14 mouse cellular contexts compared by ENCODE assay signal in genomic region chr5:122294219-122294735, GRCm38 (mm10). TPM values are rescaled to one million over a fixed set of nuclear protein-coding genes. Genes with fewer than 3 reads are reported as not detected.
DNase-seq lines count a peak whose midpoint lies in the region; ATAC-seq lines count a peak whose summit lies in the region.
"Had no signal": no experiment of that assay in that cellular context is flagged by ENCODE, and none has a peak within 500 bp of the region (broad histone marks: within the 10 kb centered on the region; RNA-seq: fewer than 3 reads in every experiment).

No protein-coding gene starts in this region.

- no peak overlapping the region for H3K9ac ChIP-seq in neural tube, embryonic 13.5 days
- H3K9ac ChIP-seq in neural tube, embryonic 15.5 days (replicated peaks): no peak overlapping the region
- H3K9ac ChIP-seq in forebrain, embryonic 16.5 days (replicated peaks; ENCODE audit: low read depth, low read length): no peak overlapping the region
- H3K9ac ChIP-seq: embryonic facial prominence, embryonic 13.5 days; hindbrain, embryonic 15.5 days; liver, embryonic 13.5 days; stomach, embryonic 15.5 days had no signal

- ATAC-seq in neural tube, embryonic 13.5 days (ENCODE audit: low read depth): no peak
- ATAC-seq in neural tube, embryonic 15.5 days (ENCODE audit: low FRiP score): no peak
- no peak for ATAC-seq in forebrain, embryonic 16.5 days

- H3K27ac ChIP-seq in heart, embryonic 10.5 days: 0 out of 2 replicates have a peak overlapping the region, but pooled peaks have one; percentile 5
- H3K27ac ChIP-seq in neural tube, embryonic 13.5 days (replicated peaks): peak overlapping the region; percentile 49
- no peak overlapping the region for H3K27ac ChIP-seq in neural tube, embryonic 15.5 days (replicated peaks)
- peak overlapping the region; percentile 4; the same call in 1 of the 2 replicates for H3K27ac ChIP-seq in forebrain, embryonic 16.5 days (ENCODE audit: low read length)
- H3K27ac ChIP-seq: embryonic facial prominence, embryonic 13.5 days; hindbrain, embryonic 15.5 days; liver, embryonic 13.5 days; stomach, embryonic 15.5 days had no signal

- H3K9me3 ChIP-seq in heart, embryonic 10.5 days: no peaks in the 10 kb centered on the region
- no peaks in the 10 kb centered on the region for H3K9me3 ChIP-seq in neural tube, embryonic 13.5 days
- H3K9me3 ChIP-seq in neural tube, embryonic 15.5 days (replicated peaks): no peaks in the 10 kb centered on the region
- H3K9me3 ChIP-seq in forebrain, embryonic 16.5 days (ENCODE audit: control insufficient read depth, low read length): no peaks in the 10 kb centered on the region
- H3K9me3 ChIP-seq: embryonic facial prominence, embryonic 13.5 days; hindbrain, embryonic 15.5 days; liver, embryonic 13.5 days; stomach, embryonic 15.5 days had no signal

- WGBS in heart, embryonic 10.5 days: 86% methylated on average over 3 of the region's 3 CpGs
- 40% methylated on average over 3 of the region's 3 CpGs for WGBS in neural tube, embryonic 13.5 days
- WGBS in neural tube, embryonic 15.5 days: 42% methylated on average over 3 of the region's 3 CpGs
- 50% methylated on average over 3 of the region's 3 CpGs for WGBS in forebrain, embryonic 16.5 days

- H3K4me2 ChIP-seq in neural tube, embryonic 13.5 days: no peak overlapping the region
- no peak overlapping the region for H3K4me2 ChIP-seq in neural tube, embryonic 15.5 days
- no peak overlapping the region for H3K4me2 ChIP-seq in forebrain, embryonic 16.5 days (ENCODE audit: low read length)
- H3K4me2 ChIP-seq: embryonic facial prominence, embryonic 13.5 days; hindbrain, embryonic 15.5 days; liver, embryonic 13.5 days; stomach, embryonic 15.5 days had no signal

- H3K36me3 ChIP-seq in heart, embryonic 10.5 days: peaks cover 8% of the 10 kb centered on the region
- peaks cover 7% of the 10 kb centered on the region; the same call in 1 of the 2 replicates for H3K36me3 ChIP-seq in neural tube, embryonic 13.5 days
- no peaks in the 10 kb centered on the region for H3K36me3 ChIP-seq in neural tube, embryonic 15.5 days
- H3K36me3 ChIP-seq in forebrain, embryonic 16.5 days (ENCODE audit: control insufficient read depth, insufficient read depth): no peaks in the 10 kb centered on the region
- H3K36me3 ChIP-seq: hindbrain, embryonic 15.5 days; stomach, embryonic 15.5 days had no signal

- H3K4me1 ChIP-seq in heart, embryonic 10.5 days: peaks cover 57% of the 10 kb centered on the region
- H3K4me1 ChIP-seq in neural tube, embryonic 13.5 days (replicated peaks): peaks cover 46% of the 10 kb centered on the region
- peaks cover 42% of the 10 kb centered on the region for H3K4me1 ChIP-seq in neural tube, embryonic 15.5 days
- peaks cover 15% of the 10 kb centered on the region for H3K4me1 ChIP-seq in forebrain, embryonic 16.5 days (replicated peaks; ENCODE audit: control insufficient read depth, insufficient read depth, low read length)
- H3K4me1 ChIP-seq: embryonic facial prominence, embryonic 13.5 days had no signal

- H3K4me3 ChIP-seq in heart, embryonic 10.5 days: no peak overlapping the region
- H3K4me3 ChIP-seq in neural tube, embryonic 13.5 days: no peak overlapping the region
- no peak overlapping the region for H3K4me3 ChIP-seq in neural tube, embryonic 15.5 days (replicated peaks)
- no peak overlapping the region for H3K4me3 ChIP-seq in forebrain, embryonic 16.5 days (replicated peaks; ENCODE audit: low read length)
- H3K4me3 ChIP-seq: embryonic facial prominence, embryonic 13.5 days; hindbrain, embryonic 15.5 days; liver, embryonic 13.5 days; stomach, embryonic 15.5 days had no signal

- no peak for DNase-seq in heart, embryonic 10.5 days (ENCODE audit: low spot score)
- DNase-seq in heart, postnatal 14 days: no peak
- DNase-seq in thymus, postnatal 4 days: peak; percentile 34
- no peak for DNase-seq in cerebellum, adult 11 months
- no peak for DNase-seq in yolk sac, embryonic 10.5 days (ENCODE audit: low spot score)
- DNase-seq: cerebellum, postnatal 14 days; liver, embryonic 13.5 days; right cerebral cortex, postnatal 25 days had no signal

- intact Hi-C loops in heart, postnatal 14 days (cut with DNase I): no loop called here

- no peaks in the 10 kb centered on the region for H3K27me3 ChIP-seq in heart, embryonic 10.5 days (ENCODE audit: insufficient read depth, poor library complexity, severe bottlenecking)
- H3K27me3 ChIP-seq in neural tube, embryonic 13.5 days: no peaks in the 10 kb centered on the region
- H3K27me3 ChIP-seq in neural tube, embryonic 15.5 days (replicated peaks): no peaks in the 10 kb centered on the region
- no peaks in the 10 kb centered on the region for H3K27me3 ChIP-seq in forebrain, embryonic 16.5 days (replicated peaks; ENCODE audit: control insufficient read depth, insufficient read depth, low read length)
- H3K27me3 ChIP-seq: embryonic facial prominence, embryonic 13.5 days; hindbrain, embryonic 15.5 days; liver, embryonic 13.5 days; stomach, embryonic 15.5 days had no signal

RNA-seq across cellular contexts. Expression of gene Pptc7, which starts 10.1 kb away (rescaled TPM):
- 9.1 and 9.9 TPM in 2 replicates for polyA plus RNA-seq in heart, embryonic 10.5 days (2016; fragmentation: Nextera tagmentation; extraction: Ambion mirVana)
- 10 to 100 TPM; 85.5 to 87.2 TPM for total RNA-seq in heart, postnatal 14 days (2021)
- polyA plus RNA-seq in neural tube, embryonic 13.5 days (2015; fragmentation: Nextera tagmentation; extraction: Ambion mirVana): 8.5 and 8.6 TPM in 2 replicates
- polyA plus RNA-seq in neural tube, embryonic 15.5 days (2015; fragmentation: Nextera tagmentation; extraction: Ambion mirVana): 8.7 and 9.3 TPM in 2 replicates
- polyA plus RNA-seq in forebrain, embryonic 16.5 days (2015; fragmentation: Nextera tagmentation; extraction: Ambion mirVana): 8.2 and 8.5 TPM in 2 replicates

RNA-seq across cellular contexts. Expression of gene Tctn1, which starts 30.0 kb away (rescaled TPM):
- polyA plus RNA-seq in heart, embryonic 10.5 days (2016; fragmentation: Nextera tagmentation; extraction: Ambion mirVana): 2.4 and 3.1 TPM in 2 replicates
- 1 to 10 TPM; 5.2 to 6.7 TPM for total RNA-seq in heart, postnatal 14 days (2021)
- 4.1 and 4.8 TPM in 2 replicates for polyA plus RNA-seq in neural tube, embryonic 13.5 days (2015; fragmentation: Nextera tagmentation; extraction: Ambion mirVana)
- polyA plus RNA-seq in neural tube, embryonic 15.5 days (2015; fragmentation: Nextera tagmentation; extraction: Ambion mirVana): 5.8 and 6.0 TPM in 2 replicates
- polyA plus RNA-seq in forebrain, embryonic 16.5 days (2015; fragmentation: Nextera tagmentation; extraction: Ambion mirVana): 3.6 and 4.8 TPM in 2 replicates

RNA-seq across cellular contexts. Expression of gene Rad9b, which starts 59.8 kb away (rescaled TPM):
- 7.0 and 8.8 TPM in 2 replicates for polyA plus RNA-seq in heart, embryonic 10.5 days (2016; fragmentation: Nextera tagmentation; extraction: Ambion mirVana)
- total RNA-seq in heart, postnatal 14 days (2021): 1 to 10 TPM; 1.4 to 1.5 TPM
- polyA plus RNA-seq in neural tube, embryonic 13.5 days (2015; fragmentation: Nextera tagmentation; extraction: Ambion mirVana): 18.5 and 18.9 TPM in 2 replicates
- polyA plus RNA-seq in neural tube, embryonic 15.5 days (2015; fragmentation: Nextera tagmentation; extraction: Ambion mirVana): 19.1 and 22.1 TPM in 2 replicates
- polyA plus RNA-seq in forebrain, embryonic 16.5 days (2015; fragmentation: Nextera tagmentation; extraction: Ambion mirVana): 19.2 and 19.7 TPM in 2 replicates

RNA-seq across cellular contexts. Expression of gene Vps29, which starts 59.9 kb away (rescaled TPM):
- 245 and 246 TPM in 2 replicates for polyA plus RNA-seq in heart, embryonic 10.5 days (2016; fragmentation: Nextera tagmentation; extraction: Ambion mirVana)
- total RNA-seq in heart, postnatal 14 days (2021): 100 to 1,000 TPM in 1 of 2 experiments, 10 to 100 TPM in 1; 86.7 to 103 TPM
- polyA plus RNA-seq in neural tube, embryonic 13.5 days (2015; fragmentation: Nextera tagmentation; extraction: Ambion mirVana): 307 and 327 TPM in 2 replicates
- polyA plus RNA-seq in neural tube, embryonic 15.5 days (2015; fragmentation: Nextera tagmentation; extraction: Ambion mirVana): 309 and 343 TPM in 2 replicates
- 264 and 288 TPM in 2 replicates for polyA plus RNA-seq in forebrain, embryonic 16.5 days (2015; fragmentation: Nextera tagmentation; extraction: Ambion mirVana)
